Mouse (Mus musculus) liver (tissue): Measurements from ENCODE around the gene Ccdc170.
"Not testable (repeated sequence)": the region's sequence is repeated elsewhere in the genome, so short reads cannot be mapped to it uniquely, and the experiment has no call there.

ENCODE experiments used
- DNase-seq: peaks from one replicate; pipeline ENCODE4 v3.0.0-alpha.2; 2020; ENCODE audit warnings: mixed read lengths

Ccdc170 gene

DNA sequence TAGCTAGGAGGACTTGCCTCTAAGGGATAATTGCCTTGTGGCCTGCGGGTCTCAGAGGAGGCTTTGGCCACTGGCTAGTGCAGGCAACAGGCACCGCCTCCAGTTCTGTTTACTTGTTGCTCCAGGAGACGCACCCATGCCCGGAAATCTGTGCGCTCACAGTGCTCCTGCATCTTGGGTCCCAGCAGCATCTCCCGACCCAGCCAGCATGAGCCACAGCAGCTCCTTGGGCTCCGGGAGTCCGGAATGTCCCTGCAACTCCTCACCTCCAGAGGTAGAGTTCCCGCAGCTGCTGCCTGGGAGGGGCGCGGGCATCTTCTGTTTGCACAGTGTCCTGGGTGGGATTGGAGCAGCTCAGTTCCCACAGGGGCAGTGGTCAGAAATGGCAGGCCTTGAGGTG is at the start of gene Ccdc170:
Gene Ccdc170 (plus strand): TSS at position 148 of the 400 bp plus-strand sequence.
- no peak for DNase-seq

DNA sequence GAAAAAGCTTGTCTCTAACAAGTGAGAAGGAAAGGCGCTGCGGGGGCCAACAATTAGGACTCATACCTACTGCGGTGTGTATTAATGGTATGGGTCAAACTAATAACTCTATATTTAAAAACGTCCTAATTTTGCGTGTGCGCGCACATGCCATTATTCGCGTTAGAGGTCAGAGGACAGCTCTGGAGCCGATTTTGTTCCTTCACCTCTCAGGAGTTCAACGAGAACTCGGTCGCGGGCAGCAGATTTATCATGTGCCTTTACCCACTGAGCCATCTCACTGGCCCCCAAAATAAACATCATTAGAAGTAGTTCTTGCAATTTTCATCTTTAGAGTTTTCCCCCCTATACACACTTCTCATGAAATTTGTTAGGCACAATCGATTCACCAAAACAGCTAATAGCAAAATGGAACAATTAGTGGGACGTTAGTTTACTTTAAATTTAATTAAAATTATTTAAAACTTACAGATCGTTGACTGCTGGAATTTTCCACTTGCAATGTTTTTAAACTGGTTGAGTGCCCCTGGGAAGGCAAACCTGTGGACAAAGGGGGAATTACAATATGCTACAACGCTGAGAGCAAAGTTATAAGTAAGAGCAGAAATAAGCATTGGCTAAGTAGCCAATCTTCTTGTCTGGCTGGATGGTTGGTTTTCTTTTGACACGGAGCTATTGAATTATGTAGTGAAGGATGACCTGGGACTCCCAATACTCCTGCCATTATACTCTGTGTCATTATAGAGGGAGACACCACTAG is 49.1 kb upstream of the Ccdc170 start:
- peak; percentile 46 for DNase-seq

- DNase-seq = not testable (repeated sequence)
Observed at GRCm38 (mm10) chr10:4433871-4434270, 48.4 kb upstream of the Ccdc170 start.

DNA sequence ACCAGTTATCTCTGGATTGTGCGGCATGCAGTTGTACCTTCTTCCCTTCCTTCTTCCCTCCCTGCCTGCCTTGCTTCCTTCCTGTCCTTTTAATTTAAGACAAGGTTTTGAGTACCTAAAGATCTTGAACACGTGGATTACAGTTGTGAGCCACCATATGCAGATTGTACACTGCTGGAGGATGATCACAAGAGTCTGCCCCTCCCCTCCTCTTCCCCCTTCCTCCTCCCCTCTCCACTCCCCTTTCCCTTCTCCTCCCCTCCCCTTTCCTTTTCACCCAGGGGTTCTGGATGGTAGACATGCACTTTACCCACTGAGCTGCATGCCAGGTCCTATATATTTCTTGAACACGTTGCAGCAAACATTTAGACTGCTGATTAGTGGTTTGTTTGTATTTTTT is 46.9 kb upstream of the Ccdc170 start:
- no peak for DNase-seq

DNA sequence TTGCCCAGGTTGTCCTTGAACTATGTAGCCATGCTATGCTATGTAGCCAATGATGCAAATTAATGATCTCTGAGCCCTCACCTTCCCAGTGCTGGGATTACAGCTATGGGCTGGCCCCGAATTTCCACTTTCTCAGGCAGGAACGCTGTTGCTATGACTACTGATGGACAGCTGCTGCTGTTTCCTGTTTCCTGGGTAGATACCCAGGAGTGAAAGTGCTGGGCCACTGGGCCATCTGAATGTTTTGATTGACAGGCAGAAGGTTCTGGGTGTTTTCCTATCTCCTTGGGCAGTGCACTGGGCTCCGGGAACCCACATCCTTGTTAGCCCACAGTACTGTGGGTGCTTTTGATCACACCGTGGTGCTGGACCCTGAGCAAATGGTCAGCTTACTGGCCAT is 25.9 kb upstream of the Ccdc170 start:
- no peak for DNase-seq

DNA sequence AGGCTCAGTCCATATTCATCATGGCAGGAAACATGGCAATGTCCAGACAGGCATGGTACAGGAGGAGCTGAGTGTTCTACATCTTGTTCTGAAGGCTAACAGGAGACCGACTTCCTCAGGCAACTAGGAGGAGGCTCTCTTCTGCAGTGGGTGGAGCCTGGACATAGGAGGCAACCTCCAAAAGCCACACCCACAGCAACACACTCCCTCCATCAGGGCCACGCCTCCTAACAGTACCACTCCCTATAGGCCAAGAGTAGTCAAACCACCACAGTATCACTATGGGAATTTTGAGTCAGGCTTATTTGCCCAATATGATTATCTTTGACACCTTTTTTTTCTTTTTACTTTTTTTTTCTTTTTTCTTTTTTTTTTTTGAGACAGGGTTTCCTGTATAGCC is 22.1 kb upstream of the Ccdc170 start:
- peak; percentile 53 for DNase-seq

DNA sequence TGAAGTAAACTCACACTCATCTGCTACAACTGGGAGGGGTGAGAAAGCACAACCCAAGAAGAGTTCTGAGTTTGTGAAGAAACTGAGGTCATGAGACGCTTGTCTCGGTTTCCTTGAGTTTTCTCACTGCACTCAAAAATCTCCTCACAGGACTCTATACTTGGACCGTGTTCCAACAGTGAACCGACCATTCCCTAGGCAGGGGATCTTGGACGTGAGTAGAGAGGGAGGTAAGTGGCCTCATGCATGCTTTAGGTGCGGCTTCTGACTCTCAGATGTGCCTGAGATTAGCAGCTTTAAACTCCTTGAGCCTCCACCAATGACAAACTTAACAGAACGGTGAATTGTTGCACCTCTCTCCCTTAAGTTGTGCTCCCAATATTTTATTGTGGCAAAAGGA is 16.5 kb upstream of the Ccdc170 start:
- DNase-seq = no peak

DNA sequence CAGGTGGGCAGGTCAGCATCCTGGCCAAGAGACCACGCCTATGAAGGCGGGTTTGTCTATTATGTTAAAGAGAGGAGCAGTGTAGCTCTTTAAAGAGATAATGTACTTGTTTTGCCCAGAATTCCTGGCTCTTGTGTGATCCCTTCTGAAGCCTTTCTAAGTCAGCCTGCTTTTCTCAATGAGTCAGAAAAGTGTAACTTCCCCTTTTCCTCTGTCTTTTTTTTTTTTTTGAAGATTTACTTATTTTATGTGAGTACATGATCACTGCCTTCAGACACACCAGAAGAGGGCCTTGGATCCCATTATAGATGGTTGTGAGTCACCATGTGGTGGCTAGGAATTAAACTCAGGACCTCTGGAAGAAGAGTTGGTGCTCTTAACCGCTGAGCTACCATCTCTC is 12.9 kb upstream of the Ccdc170 start:
- no peak for DNase-seq

- DNase-seq = no peak
Observed at GRCm38 (mm10) chr10:4473591-4473993, 8.7 kb upstream of the Ccdc170 start.

- no peak for DNase-seq
Observed at GRCm38 (mm10) chr10:4475431-4475830, 6.9 kb upstream of the Ccdc170 start.

DNA sequence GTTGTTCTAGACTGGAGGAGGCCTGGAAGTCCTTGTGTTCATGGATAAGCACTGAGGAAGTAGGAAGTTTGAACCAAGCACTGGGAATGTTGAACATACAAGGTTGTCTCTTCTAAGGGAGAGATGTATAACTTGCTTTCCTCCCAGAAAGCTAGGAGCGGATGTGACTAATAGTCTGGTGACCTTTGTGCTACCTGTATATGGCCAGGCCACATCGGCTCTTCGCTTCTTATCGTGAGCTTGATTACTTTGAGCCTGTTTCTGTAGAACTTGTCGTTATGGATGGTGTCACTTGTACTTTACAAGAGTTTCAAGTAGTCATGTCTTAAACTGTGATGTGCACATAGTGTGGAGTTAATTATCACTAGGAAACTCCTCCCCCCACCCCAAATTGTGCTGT is 5.7 kb upstream of the Ccdc170 start:
- DNase-seq = no peak

- DNase-seq = no peak
Observed at GRCm38 (mm10) chr10:4480929-4481328, 1.4 kb upstream of the Ccdc170 start.

DNA sequence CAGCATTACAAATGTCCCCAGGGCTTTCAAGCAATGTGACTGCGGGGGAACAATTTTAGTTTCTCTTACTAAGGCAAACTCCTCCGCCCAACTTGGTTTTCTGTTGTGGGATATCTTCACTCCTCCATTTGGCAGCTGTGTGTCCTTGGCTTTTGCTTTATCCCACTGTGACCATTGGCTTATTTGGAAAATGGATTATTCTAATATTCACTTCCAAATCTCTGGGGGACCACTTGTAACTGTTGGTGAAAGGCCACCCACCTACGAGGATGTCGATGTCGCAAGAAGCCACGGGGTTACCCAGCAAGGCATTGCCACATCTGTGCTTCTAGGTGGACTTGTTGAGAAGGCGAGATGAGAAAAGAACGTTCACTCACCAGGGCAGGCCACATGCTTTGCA is 607 bp upstream of the Ccdc170 start:
- DNase-seq = no peak

DNA sequence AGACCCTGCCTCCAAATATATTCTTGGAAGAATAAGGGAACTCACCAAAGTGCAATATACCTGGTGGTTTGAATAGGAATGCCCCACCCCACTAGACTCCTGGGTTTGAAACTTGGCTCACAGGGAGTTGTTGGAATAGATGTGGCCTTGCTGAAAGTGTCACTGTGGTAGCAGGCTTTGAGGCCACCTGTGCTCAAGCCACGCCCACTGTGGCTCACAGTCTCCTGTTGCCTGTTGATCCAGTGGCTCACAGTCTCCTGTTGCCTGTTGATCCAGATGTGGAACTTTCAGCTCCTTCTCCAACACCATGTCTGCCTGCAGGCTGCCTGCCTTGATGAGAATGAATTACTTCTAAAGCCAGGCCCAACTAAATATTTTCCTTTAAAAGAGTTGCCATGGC is 1.5 kb downstream of the Ccdc170 start:
- DNase-seq = no peak

DNA sequence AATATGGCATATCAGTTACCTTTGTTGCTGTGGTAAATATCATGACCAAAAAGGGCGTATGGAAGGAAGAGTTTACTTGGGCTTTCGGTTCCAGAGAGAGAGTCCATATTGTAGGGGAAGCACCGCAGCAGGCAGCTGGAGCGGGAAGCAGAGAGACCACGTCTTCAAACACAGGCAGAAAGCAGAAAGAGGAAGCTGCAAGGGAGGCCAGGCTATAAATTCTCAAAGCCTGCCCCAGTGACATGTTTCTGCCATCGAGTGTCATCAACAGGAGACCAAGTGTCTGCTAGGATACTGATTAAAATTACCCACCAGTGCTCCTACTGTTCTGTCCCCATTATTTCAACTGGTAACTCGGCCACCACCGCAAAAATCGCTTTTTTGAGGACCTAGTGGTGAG is 2.7 kb downstream of the Ccdc170 start:
- no peak for DNase-seq

DNA sequence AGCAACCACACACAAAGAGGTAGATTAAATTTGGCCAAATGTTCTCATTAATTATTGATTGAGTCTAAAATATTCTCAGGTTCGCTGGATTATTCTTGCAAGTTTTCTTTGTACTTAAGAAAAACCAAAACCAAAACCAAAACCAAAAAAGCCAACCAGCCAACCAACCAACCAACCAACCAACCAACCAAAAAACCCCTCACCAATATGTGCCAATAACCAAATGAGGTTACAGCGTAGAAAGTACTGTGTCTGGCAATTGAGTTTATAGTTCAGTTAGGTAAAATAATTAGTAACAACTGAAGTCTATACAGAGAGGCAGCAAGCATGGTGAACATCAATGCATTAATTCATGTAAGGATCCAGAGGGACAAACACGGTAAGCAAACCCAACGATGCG is 7.6 kb downstream of the Ccdc170 start:
- no peak for DNase-seq

DNA sequence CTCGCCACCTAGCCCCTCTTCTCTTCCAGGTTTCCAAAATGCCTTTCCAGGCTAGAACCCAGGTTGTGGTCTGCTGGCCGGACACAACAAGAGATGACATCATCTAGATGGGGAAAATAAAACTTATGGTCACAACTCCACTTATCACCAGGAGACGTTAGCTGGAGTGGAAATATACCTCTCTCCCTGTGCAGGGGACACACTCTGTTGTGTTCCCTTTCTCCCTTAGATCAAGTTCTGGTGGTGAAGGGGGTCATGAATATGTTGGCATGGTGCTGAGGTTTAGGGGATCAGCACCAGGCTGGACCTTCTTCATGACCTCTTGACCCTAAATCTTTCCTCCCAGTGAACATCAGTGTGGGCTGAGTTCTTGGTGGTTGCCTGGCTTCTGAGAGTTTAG is 9.0 kb downstream of the Ccdc170 start:
- DNase-seq = no peak

DNA sequence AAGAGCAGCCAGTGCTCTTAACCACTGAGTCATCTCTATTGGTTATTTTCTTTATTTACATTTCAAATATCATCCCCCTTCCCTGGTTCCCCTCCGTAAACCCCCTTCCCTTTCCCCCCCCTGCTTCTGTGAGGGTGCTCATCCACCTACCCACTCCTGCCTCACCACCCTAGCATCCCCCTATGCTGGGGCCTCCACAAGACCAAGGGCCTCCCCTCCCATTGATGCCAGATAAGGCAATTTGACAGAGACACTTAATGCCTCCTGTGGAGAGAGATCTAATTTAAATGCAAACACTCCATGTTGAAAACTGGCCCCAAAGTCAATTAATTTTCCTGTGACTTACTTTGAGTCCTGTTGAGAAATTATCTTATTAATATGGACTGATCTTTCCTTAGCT is 9.7 kb downstream of the Ccdc170 start:
- no peak for DNase-seq

DNA sequence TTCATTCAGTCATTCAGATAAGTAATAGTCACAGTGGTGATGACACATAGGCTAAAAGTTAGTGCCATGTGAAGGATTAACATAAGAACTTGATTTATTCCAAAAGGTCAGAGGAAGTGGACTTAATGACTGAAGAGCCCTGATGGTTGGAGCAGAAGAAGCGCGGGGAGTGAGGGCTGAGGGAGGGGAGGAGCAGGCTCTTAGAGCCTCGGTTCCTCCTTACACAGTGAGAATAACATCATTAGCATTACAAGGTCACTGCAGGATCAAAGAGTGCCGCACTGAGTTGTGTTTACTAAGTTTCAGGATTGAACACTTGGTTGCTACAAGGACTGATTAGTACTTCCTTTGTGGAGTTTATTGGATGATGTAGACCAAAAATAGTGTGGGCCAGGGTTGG is 10.6 kb downstream of the Ccdc170 start:
- no peak for DNase-seq

DNA sequence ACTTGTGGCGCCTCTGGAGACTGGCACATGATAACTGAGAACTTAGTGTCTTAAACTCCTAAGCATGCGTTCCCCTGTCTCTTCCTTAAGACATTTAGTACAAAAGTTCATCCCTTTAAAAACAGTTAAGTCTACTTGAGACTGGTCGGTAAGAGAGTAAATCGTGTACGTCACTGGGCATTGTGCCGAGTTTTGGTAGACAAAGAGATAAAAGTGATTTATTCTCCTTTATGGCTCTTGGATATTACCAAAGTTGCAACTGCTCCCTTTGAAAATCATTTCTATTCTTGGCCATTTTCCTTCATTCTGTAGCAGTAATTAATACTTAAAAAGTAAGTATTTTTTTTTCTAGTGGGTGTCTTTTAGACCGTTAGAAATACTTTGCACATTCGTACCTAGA is 20.9 kb downstream of the Ccdc170 start:
- DNase-seq = no peak

GRCm38 (mm10) chr10:4512725-4513124 is 30.4 kb downstream of the Ccdc170 start:
- DNase-seq = no peak

- no peak for DNase-seq
Observed at GRCm38 (mm10) chr10:4517614-4518013, 35.3 kb downstream of the Ccdc170 start.

GRCm38 (mm10) chr10:4519645-4520044 is 37.3 kb downstream of the Ccdc170 start:
- DNase-seq = no peak

GRCm38 (mm10) chr10:4520394-4521102 is 38.2 kb downstream of the Ccdc170 start:
- DNase-seq = no peak

DNA sequence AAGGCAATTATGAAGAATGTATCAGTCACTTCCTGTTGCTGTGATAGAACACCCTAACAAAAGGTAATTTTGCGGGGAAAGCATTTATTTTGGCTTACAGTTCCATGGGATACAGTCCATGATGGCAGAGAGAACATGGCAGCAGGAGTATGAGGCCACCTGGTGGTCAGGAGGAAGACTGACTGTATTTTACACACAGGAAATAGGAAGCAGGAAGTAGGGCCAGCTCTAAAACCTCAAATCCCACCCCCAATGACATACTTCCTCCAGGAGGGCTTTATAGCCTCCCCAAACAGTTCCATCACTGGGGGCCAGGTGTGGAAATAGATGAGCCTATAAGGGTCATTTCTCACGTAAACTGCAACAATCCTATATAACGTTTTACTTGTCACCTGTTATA is 39.8 kb downstream of the Ccdc170 start:
- no peak for DNase-seq
